Mouse (Mus musculus): Measurements from ENCODE around the gene Pisd. TPM values are rescaled to one million over a fixed set of nuclear protein-coding genes. Genes with fewer than 3 reads are reported as not detected.
"Not testable (repeated sequence)": the region's sequence is repeated elsewhere in the genome, so short reads cannot be mapped to it uniquely, and the experiment has no call there.

Gene Pisd
- total RNA-seq (2021) (10 to 100 TPM; 23.4 to 29.4 TPM), polyA plus RNA-seq (2012; rRNA removed) (39.9 and 48.3 TPM in 2 replicates)
- long read RNA-seq, transcript Pisd-201 (8 exons, 2,183 nt), result major isoform, 60 of 193 reads
- long read RNA-seq, partial matches to known transcripts, result 0 of 193 reads
- long read RNA-seq, other reads (novel, unspliced or antisense), result 133 of 193 reads

GRCm38 (mm10) chr5:32785313-32785915, at the start of gene Pisd:
Gene Pisd (minus strand): TSS chr5:32785646.
- Histone ChIP-seq H3K27ac (peak within 1 kb of the TSS; percentile 68), H3K27me3 (ENCODE audit: control insufficient read depth, insufficient read depth, low read length) (no peaks in the 10 kb centered on the region), H3K9ac (ENCODE audit: low read depth, low read length) (peak within 1 kb of the TSS; percentile 63), H3K79me2 (replicated peaks; ENCODE audit: control insufficient read depth, insufficient read depth, low read length) (no peaks in the 10 kb centered on the region), H3K4me1 (ENCODE audit: control insufficient read depth, insufficient read depth, low read length) (peaks cover 1% of the 10 kb centered on the region; the same call in 1 of the 2 replicates), H3K36me3 (ENCODE audit: control insufficient read depth, insufficient read depth, low read length) (no peaks in the 10 kb centered on the region), H3K4me3 (peak within 1 kb of the TSS; percentile 84)
- intact Hi-C loops (cut with DNase I), result loop anchor here (1.0 to 5.0 kb wide), 3 partner anchors 37 to 71 kb away; partner anchors contain the start of gene Prr14l
- under 1% methylated on average over 52 of the region's 52 CpGs for WGBS
- DNase-seq, result peak; percentile 95 to 96
- TF ChIP-seq POLR2A (IDR thresholded peaks at IDR 0.05; ENCODE audit: insufficient read depth, low read depth, low read length) (peak; percentile 88), CTCF (IDR thresholded peaks at IDR 0.05) (peak; percentile 51), EP300 (IDR thresholded peaks at IDR 0.05; ENCODE audit: insufficient read depth, low read depth, low read length) (no peak)

- no peak overlapping the region for H3K9ac ChIP-seq (ENCODE audit: low read depth, low read length)
- no peak overlapping the region for H3K4me3 ChIP-seq
- H3K79me2 ChIP-seq (replicated peaks; ENCODE audit: control insufficient read depth, insufficient read depth, low read length), result no peaks in the 10 kb centered on the region
- TF ChIP-seq CTCF (IDR thresholded peaks at IDR 0.05) (no peak), POLR2A (IDR thresholded peaks at IDR 0.05; ENCODE audit: insufficient read depth, low read depth, low read length) (no peak), EP300 (IDR thresholded peaks at IDR 0.05; ENCODE audit: insufficient read depth, low read depth, low read length) (no peak)
- WGBS, result 68% methylated on average over 1 of the region's 1 CpGs
- H3K27me3 ChIP-seq (ENCODE audit: control insufficient read depth, insufficient read depth, low read length), result no peaks in the 10 kb centered on the region
- no peaks in the 10 kb centered on the region for H3K4me1 ChIP-seq (ENCODE audit: control insufficient read depth, insufficient read depth, low read length)
- no peak overlapping the region for H3K27ac ChIP-seq
- intact Hi-C loops (cut with DNase I), result no loop called here
- H3K36me3 ChIP-seq (ENCODE audit: control insufficient read depth, insufficient read depth, low read length), result no peaks in the 10 kb centered on the region; the same call in none of the 2 replicates
- no peak for DNase-seq
Measured at GRCm38 (mm10) chr5:32834497-32834896, 49.1 kb upstream of the Pisd start.

GRCm38 (mm10) chr5:32830054-32830453, 44.6 kb upstream of the Pisd start:
- Histone ChIP-seq H3K9ac (ENCODE audit: low read depth, low read length) (no peak overlapping the region), H3K4me1 (ENCODE audit: control insufficient read depth, insufficient read depth, low read length) (no peaks in the 10 kb centered on the region), H3K36me3 (ENCODE audit: control insufficient read depth, insufficient read depth, low read length) (no peaks in the 10 kb centered on the region; the same call in none of the 2 replicates), H3K27ac (no peak overlapping the region), H3K27me3 (ENCODE audit: control insufficient read depth, insufficient read depth, low read length) (no peaks in the 10 kb centered on the region), H3K79me2 (replicated peaks; ENCODE audit: control insufficient read depth, insufficient read depth, low read length) (no peaks in the 10 kb centered on the region), H3K4me3 (no peak overlapping the region)
- no peak for TF ChIP-seq EP300 (IDR thresholded peaks at IDR 0.05; ENCODE audit: insufficient read depth, low read depth, low read length)
- no peak for TF ChIP-seq POLR2A (IDR thresholded peaks at IDR 0.05; ENCODE audit: insufficient read depth, low read depth, low read length)
- no peak for TF ChIP-seq CTCF (IDR thresholded peaks at IDR 0.05)
- intact Hi-C loops (cut with DNase I), result no loop called here
- WGBS, result 88% methylated on average over 2 of the region's 2 CpGs
- DNase-seq, result no peak

GRCm38 (mm10) chr5:32828766-32829165, 43.3 kb upstream of the Pisd start:
- H3K4me3 ChIP-seq; H3K79me2 ChIP-seq (replicated peaks; ENCODE audit: control insufficient read depth, insufficient read depth, low read length); H3K27me3 ChIP-seq (ENCODE audit: control insufficient read depth, insufficient read depth, low read length); DNase-seq; H3K36me3 ChIP-seq (ENCODE audit: control insufficient read depth, insufficient read depth, low read length); H3K9ac ChIP-seq (ENCODE audit: low read depth, low read length); intact Hi-C loops (cut with DNase I); H3K27ac ChIP-seq; H3K4me1 ChIP-seq (ENCODE audit: control insufficient read depth, insufficient read depth, low read length): not testable (repeated sequence)
- WGBS, result 86% methylated on average over 1 of the region's 1 CpGs

GRCm38 (mm10) chr5:32827009-32827408, 41.6 kb upstream of the Pisd start, which contains the start of gene Gm20671:
Gene Gm20671 (minus strand): TSS chr5:32827109.
- no peak within 1 kb of the TSS for H3K9ac ChIP-seq (ENCODE audit: low read depth, low read length)
- H3K36me3 ChIP-seq (ENCODE audit: control insufficient read depth, insufficient read depth, low read length), result no peaks in the 10 kb centered on the region; the same call in 1 of the 2 replicates
- intact Hi-C loops (cut with DNase I), result no loop called here
- WGBS, result 75% methylated on average over 7 of the region's 7 CpGs
- no peak for DNase-seq
- H3K27ac ChIP-seq, result no peak within 1 kb of the TSS
- H3K4me1 ChIP-seq (ENCODE audit: control insufficient read depth, insufficient read depth, low read length), result no peaks in the 10 kb centered on the region
- H3K79me2 ChIP-seq (replicated peaks; ENCODE audit: control insufficient read depth, insufficient read depth, low read length), result no peaks in the 10 kb centered on the region
- H3K27me3 ChIP-seq (ENCODE audit: control insufficient read depth, insufficient read depth, low read length), result no peaks in the 10 kb centered on the region
- no peak for TF ChIP-seq CTCF (IDR thresholded peaks at IDR 0.05)
- no peak for TF ChIP-seq POLR2A (IDR thresholded peaks at IDR 0.05; ENCODE audit: insufficient read depth, low read depth, low read length)
- no peak within 1 kb of the TSS for H3K4me3 ChIP-seq

GRCm38 (mm10) chr5:32820471-32820870, 35.0 kb upstream of the Pisd start:
- no peak overlapping the region for H3K4me3 ChIP-seq
- DNase-seq, result no peak
- no peaks in the 10 kb centered on the region for H3K36me3 ChIP-seq (ENCODE audit: control insufficient read depth, insufficient read depth, low read length)
- intact Hi-C loops (cut with DNase I), result no loop called here
- no peak overlapping the region for H3K27ac ChIP-seq
- TF ChIP-seq CTCF (IDR thresholded peaks at IDR 0.05) (no peak), EP300 (IDR thresholded peaks at IDR 0.05; ENCODE audit: insufficient read depth, low read depth, low read length) (no peak), POLR2A (IDR thresholded peaks at IDR 0.05; ENCODE audit: insufficient read depth, low read depth, low read length) (no peak)
- H3K9ac ChIP-seq (ENCODE audit: low read depth, low read length), result no peak overlapping the region
- H3K27me3 ChIP-seq (ENCODE audit: control insufficient read depth, insufficient read depth, low read length), result no peaks in the 10 kb centered on the region
- H3K79me2 ChIP-seq (replicated peaks; ENCODE audit: control insufficient read depth, insufficient read depth, low read length), result no peaks in the 10 kb centered on the region
- no peaks in the 10 kb centered on the region for H3K4me1 ChIP-seq (ENCODE audit: control insufficient read depth, insufficient read depth, low read length)
- 90% methylated on average over 8 of the region's 8 CpGs for WGBS
